Mouse (Mus musculus): Measurements from ENCODE around the gene Nkg7.

GRCm38 (mm10) chr7:43423991-43424625 lies 12.8 kb upstream of the Nkg7 start:
- TF ChIP-seq CTCF (IDR thresholded peaks at IDR 0.05; ENCODE audit: low read depth) (no peak), EP300 (optimal IDR thresholded peaks at IDR 0.05) (no peak)
